Mouse (Mus musculus) layer of hippocampus, postnatal 14 days (tissue): ENCODE measurements around the gene Rhbdf2. TPM values are rescaled to one million over a fixed set of nuclear protein-coding genes. Genes with fewer than 3 reads are reported as not detected.

Source experiments
- DNase-seq, 2 experiments: peaks; one replicate each; pipeline ENCODE4 v3.0.0; 2021 to 2022; ENCODE audit warnings: low spot score in 2 of 2, mixed read lengths in 1 of 2
- total RNA-seq, 2 experiments: library from RNA; stranded (reverse); gene quantifications; 2 replicates each; pipeline ENCODE4 v1.2.3; 2021

Gene Rhbdf2
- total RNA-seq, 2 experiments from 2014 or later, result 1.6 to 1.7 TPM

- DNase-seq, result peak; percentile 48 to 63
Observed at GRCm38 (mm10) chr11:116660181-116660580, 33.4 kb upstream of the Rhbdf2 start.

- no peak for DNase-seq
Observed at GRCm38 (mm10) chr11:116659027-116659621, 32.3 kb upstream of the Rhbdf2 start.

- DNase-seq, result no peak
Observed at GRCm38 (mm10) chr11:116658238-116658637, 31.4 kb upstream of the Rhbdf2 start.

GRCm38 (mm10) chr11:116657311-116658223 is 30.7 kb upstream of the Rhbdf2 start:
- DNase-seq, result peak; percentile 83 to 94

GRCm38 (mm10) chr11:116656348-116657191 is 29.8 kb upstream of the Rhbdf2 start:
- DNase-seq, result peak in 1 of 2 experiments; percentile 64

- DNase-seq, result no peak
Observed at GRCm38 (mm10) chr11:116654255-116654821, 27.5 kb upstream of the Rhbdf2 start, which contains the start of gene Cygb. Gene Cygb (minus strand): TSS chr11:116654313.

GRCm38 (mm10) chr11:116653709-116654221 is 26.9 kb upstream of the Rhbdf2 start:
- DNase-seq, result no peak

- no peak for DNase-seq
Observed at GRCm38 (mm10) chr11:116653234-116653633, 26.4 kb upstream of the Rhbdf2 start, which contains the start of gene Prcd. Gene Prcd (plus strand): TSS chr11:116653534.

GRCm38 (mm10) chr11:116652330-116653098 is 25.7 kb upstream of the Rhbdf2 start:
- no peak for DNase-seq

- no peak for DNase-seq
Observed at GRCm38 (mm10) chr11:116651339-116651738, 24.5 kb upstream of the Rhbdf2 start.

GRCm38 (mm10) chr11:116650811-116651210 is 24.0 kb upstream of the Rhbdf2 start:
- DNase-seq, result no peak

- no peak for DNase-seq
Observed at GRCm38 (mm10) chr11:116649711-116650337, 23.0 kb upstream of the Rhbdf2 start.

GRCm38 (mm10) chr11:116648976-116649375 is 22.2 kb upstream of the Rhbdf2 start:
- DNase-seq, result no peak

- no peak for DNase-seq
Observed at GRCm38 (mm10) chr11:116648213-116648921, 21.5 kb upstream of the Rhbdf2 start.

GRCm38 (mm10) chr11:116647340-116647991 is 20.6 kb upstream of the Rhbdf2 start:
- DNase-seq, result no peak

- no peak for DNase-seq
Observed at GRCm38 (mm10) chr11:116646771-116647170, 20.0 kb upstream of the Rhbdf2 start.

GRCm38 (mm10) chr11:116646136-116646535 is 19.3 kb upstream of the Rhbdf2 start:
- no peak for DNase-seq

GRCm38 (mm10) chr11:116645446-116646110 is 18.8 kb upstream of the Rhbdf2 start:
- DNase-seq, result no peak
